ENCODE assay signal across 9 mouse cellular contexts in the genomic region with DNA sequence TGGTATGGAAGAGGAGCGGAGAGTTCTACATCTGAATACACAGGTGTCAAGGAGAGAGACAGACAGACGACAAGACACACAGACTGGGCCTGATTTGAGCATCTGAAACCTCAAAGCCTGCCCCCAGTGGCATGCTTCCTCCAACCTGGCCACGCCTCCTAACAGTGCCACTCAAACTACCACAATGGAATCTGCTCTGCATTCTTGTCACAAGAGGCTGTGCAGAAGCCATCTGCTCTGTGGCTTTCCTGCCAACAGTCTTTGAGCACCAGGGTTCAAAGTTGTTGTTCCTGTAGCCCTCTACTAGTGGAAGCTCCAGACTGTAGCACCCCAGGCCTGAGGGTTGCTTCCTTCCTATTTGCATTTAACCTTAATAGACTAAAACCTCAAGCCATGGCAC.
DNase-seq lines count a peak whose midpoint lies in the region; ATAC-seq and TF ChIP-seq lines count a peak whose summit lies in the region.
"Had no signal": no experiment of that assay in that cellular context is flagged by ENCODE, and none has a peak within 500 bp of the region (broad histone marks: within the 10 kb centered on the region; RNA-seq: fewer than 3 reads in every experiment).

No protein-coding gene starts in this region.

- H3K9me3 ChIP-seq in heart, embryonic 13.5 days = 0 out of 2 replicates have a peak, but pooled peaks cover 4% of the 10 kb centered on the region
- H3K9me3 ChIP-seq in hindbrain, postnatal 0 days (ENCODE audit: low read length) = no peaks in the 10 kb centered on the region
- H3K9me3 ChIP-seq: neural tube, embryonic 12.5 days had no signal

- peaks cover 93% of the 10 kb centered on the region for H3K36me3 ChIP-seq in heart, embryonic 13.5 days
- H3K36me3 ChIP-seq in hindbrain, postnatal 0 days (ENCODE audit: insufficient read depth, low read length) = peaks cover 37% of the 10 kb centered on the region
- peaks cover 2% of the 10 kb centered on the region; the same call in 1 of the 2 replicates for H3K36me3 ChIP-seq in spleen, adult 2 months (ENCODE audit: control insufficient read depth, insufficient read depth, low read length)

- peaks cover 18% of the 10 kb centered on the region for H3K4me1 ChIP-seq in heart, embryonic 13.5 days
- H3K4me1 ChIP-seq in hindbrain, postnatal 0 days (ENCODE audit: insufficient read depth, low read length) = no peaks in the 10 kb centered on the region
- H3K4me1 ChIP-seq in spleen, adult 2 months (ENCODE audit: control insufficient read depth, insufficient read depth, insufficient read length) = peaks cover 7% of the 10 kb centered on the region; the same call in 1 of the 2 replicates
- H3K4me1 ChIP-seq: neural tube, embryonic 12.5 days had no signal

- intact Hi-C loops in heart, postnatal 25 days (cut with DNase I) = loop anchor here (5.0 kb wide), 1 partner anchor 40 kb away; no protein-coding TSS in a partner anchor

- 43% methylated on average over 3 of the region's 3 CpGs for WGBS in heart, embryonic 13.5 days
- WGBS in hindbrain, postnatal 0 days = 74% methylated on average over 3 of the region's 3 CpGs
- WGBS in spleen, adult 2 months = 20% methylated on average over 3 of the region's 3 CpGs

- H3K27ac ChIP-seq in heart, embryonic 13.5 days (replicated peaks) = peak overlapping the region; percentile 78
- no peak overlapping the region for H3K27ac ChIP-seq in hindbrain, postnatal 0 days
- H3K27ac ChIP-seq in spleen, adult 2 months (ENCODE audit: insufficient read depth, low read length) = no peak overlapping the region
- H3K27ac ChIP-seq: neural tube, embryonic 12.5 days had no signal

- no peak overlapping the region for H3K9ac ChIP-seq in heart, embryonic 13.5 days
- H3K9ac ChIP-seq in hindbrain, postnatal 0 days (replicated peaks; ENCODE audit: low read length) = no peak overlapping the region
- H3K9ac ChIP-seq: neural tube, embryonic 12.5 days had no signal

- no peak overlapping the region for H3K4me3 ChIP-seq in heart, embryonic 13.5 days
- H3K4me3 ChIP-seq in hindbrain, postnatal 0 days (ENCODE audit: low read length) = no peak overlapping the region
- H3K4me3 ChIP-seq in spleen, adult 2 months (ENCODE audit: extremely low read depth, insufficient read depth, insufficient read length) = no peak overlapping the region
- H3K4me3 ChIP-seq: neural tube, embryonic 12.5 days had no signal

- ATAC-seq in heart, embryonic 13.5 days (ENCODE audit: extremely low read depth, insufficient number of reproducible peaks, low FRiP score, low TSS enrichment) = peak; percentile 31; the same call in 1 of the 2 replicates
- peak; percentile 72 for ATAC-seq in hindbrain, postnatal 0 days

- 0 out of 2 replicates have a peak, but pooled peaks cover 4% of the 10 kb centered on the region for H3K27me3 ChIP-seq in heart, embryonic 13.5 days (replicated peaks)
- H3K27me3 ChIP-seq in hindbrain, postnatal 0 days (ENCODE audit: insufficient read depth, low read length) = no peaks in the 10 kb centered on the region
- no peaks in the 10 kb centered on the region for H3K27me3 ChIP-seq in spleen, adult 2 months (ENCODE audit: control insufficient read depth, insufficient read depth, low read length)
- H3K27me3 ChIP-seq: neural tube, embryonic 12.5 days had no signal

- peak; percentile 39; the same call in 1 of the 2 replicates for TF ChIP-seq CTCF in hindbrain, postnatal 0 days (IDR thresholded peaks at IDR 0.05; ENCODE audit: low read depth)
- peak; percentile 6; the same call in 1 of the 2 replicates for TF ChIP-seq CTCF in spleen, adult 2 months (IDR thresholded peaks at IDR 0.05; ENCODE audit: extremely low read depth, insufficient read depth, insufficient read length, insufficient replicate concordance)

- TF ChIP-seq POLR2A in spleen, adult 2 months (IDR thresholded peaks at IDR 0.05; ENCODE audit: low read depth, low read length) = no peak

- 0 out of 2 replicates have a peak overlapping the region, but pooled peaks have one; percentile 4 for H3K4me2 ChIP-seq in heart, embryonic 13.5 days
- H3K4me2 ChIP-seq in hindbrain, postnatal 0 days (ENCODE audit: low read depth, low read length) = no peak overlapping the region
- H3K4me2 ChIP-seq: neural tube, embryonic 12.5 days had no signal

- no peak for DNase-seq in heart, postnatal 25 days (ENCODE audit: low spot score)
- peak; percentile 6 for DNase-seq in adipocyte (ENCODE audit: low spot score)
- DNase-seq in hindbrain, postnatal 0 days (ENCODE audit: low spot score) = peak; percentile 72
- DNase-seq in spleen, adult 2 months (ENCODE audit: low read depth in 1 of 2, low spot score in 2 of 2) = peak; percentile 30 to 56
- no peak for DNase-seq in gastrocnemius, postnatal 25 days
- DNase-seq in embryo, embryonic 10 days (ENCODE audit: low spot score) = no peak
- DNase-seq in right cerebral cortex, postnatal 4 days = no peak

Comparison
In these comparisons a context has a peak if more than half of its experiments do, and no peak if none do; other contexts are left out.
1. DNase-seq: peak in adipocyte (single experiment), hindbrain, postnatal 0 days (single experiment) and spleen, adult 2 months (2 of 2); none in heart, postnatal 25 days (single experiment), gastrocnemius, postnatal 25 days (single experiment), embryo, embryonic 10 days (single experiment) and right cerebral cortex, postnatal 4 days (single experiment).